Comparison of ENCODE assay signal across 7 mouse cellular contexts in genomic region chr8:70527512-70528181, GRCm38 (mm10). TPM values are rescaled to one million over a fixed set of nuclear protein-coding genes. Genes with fewer than 3 reads are reported as not detected.
DNase-seq lines count a peak whose midpoint lies in the region; ATAC-seq lines count a peak whose summit lies in the region.

Gene Fkbp8, plus strand, starts transcription at chr8:70527724.
Gene Kxd1, minus strand, starts transcription at chr8:70527956.

- peak within 1 kb of the TSS; percentile 90 for H3K27ac ChIP-seq in intestine, embryonic 16.5 days (ENCODE audit: low read length)
- H3K27ac ChIP-seq in midbrain, embryonic 11.5 days (ENCODE audit: low read depth, low read length): peak within 1 kb of the TSS; percentile 77

- under 1% methylated on average over 55 of the region's 61 CpGs for WGBS in intestine, embryonic 16.5 days
- under 1% methylated on average over 61 of the region's 61 CpGs for WGBS in midbrain, embryonic 11.5 days

- H3K4me2 ChIP-seq in intestine, embryonic 16.5 days (ENCODE audit: low read depth, low read length): peak within 1 kb of the TSS; percentile 77
- peak within 1 kb of the TSS; percentile 88 for H3K4me2 ChIP-seq in midbrain, embryonic 11.5 days

- H3K9ac ChIP-seq in intestine, embryonic 16.5 days (ENCODE audit: low read depth, low read length): peak within 1 kb of the TSS; percentile 96
- peak within 1 kb of the TSS; percentile 96 for H3K9ac ChIP-seq in midbrain, embryonic 11.5 days (ENCODE audit: low read length)

- peaks cover 16% of the 10 kb centered on the region for H3K36me3 ChIP-seq in intestine, embryonic 16.5 days (ENCODE audit: control insufficient read depth, insufficient read depth, low read length)
- H3K36me3 ChIP-seq in midbrain, embryonic 11.5 days (ENCODE audit: control insufficient read depth, insufficient read depth, low read length): peaks cover 11% of the 10 kb centered on the region; the same call in 1 of the 2 replicates

- peaks cover 17% of the 10 kb centered on the region for H3K4me1 ChIP-seq in intestine, embryonic 16.5 days (ENCODE audit: control insufficient read depth, insufficient read depth, low read length)
- H3K4me1 ChIP-seq in midbrain, embryonic 11.5 days (ENCODE audit: control insufficient read depth, insufficient read depth, low read length): peaks cover 13% of the 10 kb centered on the region

- peak; percentile 90 for ATAC-seq in intestine, embryonic 16.5 days
- peak; percentile 96 for ATAC-seq in midbrain, embryonic 11.5 days (ENCODE audit: low FRiP score)

- no peaks in the 10 kb centered on the region for H3K9me3 ChIP-seq in intestine, embryonic 16.5 days (ENCODE audit: control insufficient read depth, low read length)
- H3K9me3 ChIP-seq in midbrain, embryonic 11.5 days (ENCODE audit: control insufficient read depth, low read length): no peaks in the 10 kb centered on the region

- intact Hi-C loops in gastrocnemius, postnatal 36 days (cut with DNase I): no loop called here
- intact Hi-C loops in left cerebral cortex, postnatal 36 days (cut with DNase I): no loop called here

- H3K27me3 ChIP-seq in intestine, embryonic 16.5 days (replicated peaks; ENCODE audit: control insufficient read depth, insufficient read depth, low read length): no peaks in the 10 kb centered on the region
- H3K27me3 ChIP-seq in midbrain, embryonic 11.5 days (ENCODE audit: control insufficient read depth, insufficient read depth, low read length): no peaks in the 10 kb centered on the region

- peak within 1 kb of the TSS; percentile 92 for H3K4me3 ChIP-seq in intestine, embryonic 16.5 days (ENCODE audit: low read length)
- peak within 1 kb of the TSS; percentile 87 for H3K4me3 ChIP-seq in midbrain, embryonic 11.5 days (ENCODE audit: low read depth, low read length)

- peak; percentile 98 to 99 for DNase-seq in adrenal gland, adult 18-20 months (ENCODE audit: low spot score in 2 of 2)
- peak; percentile 98 for DNase-seq in embryo, embryonic 11 days
- peak; percentile 95 to 100 for DNase-seq in gastrocnemius, postnatal 36 days
- peak; percentile 99 for DNase-seq in left cerebral cortex, postnatal 36 days (ENCODE audit: low spot score in 2 of 2)
- DNase-seq in midbrain, embryonic 11.5 days (ENCODE audit: low spot score, missing footprints): peak; percentile 100
- DNase-seq in skeletal muscle tissue, adult 2 months (ENCODE audit: low read depth, low spot score): peak; percentile 93

RNA-seq across cellular contexts. Expression of gene Fkbp8, which starts in this region (rescaled TPM):
- 100 to 1,000 TPM; 257 to 332 TPM for total RNA-seq in adrenal gland, adult 18-20 months (2021)
- 100 to 1,000 TPM in 1 of 2 experiments, 10 to 100 TPM in 1; 99.3 to 107 TPM for total RNA-seq in gastrocnemius, postnatal 36 days (2021)
- 320 and 328 TPM in 2 replicates for polyA plus RNA-seq in intestine, embryonic 16.5 days (2015; fragmentation: Nextera tagmentation; extraction: Ambion mirVana)
- total RNA-seq in left cerebral cortex, postnatal 36 days (2021): 100 to 1,000 TPM; 403 to 432 TPM
- polyA plus RNA-seq in midbrain, embryonic 11.5 days (2014; fragmentation: Nextera tagmentation; extraction: Ambion mirVana): 203 and 215 TPM in 2 replicates

RNA-seq across cellular contexts. Expression of gene Kxd1, which starts in this region (rescaled TPM):
- total RNA-seq in adrenal gland, adult 18-20 months (2021): 10 to 100 TPM; 68.1 to 76.3 TPM
- total RNA-seq in gastrocnemius, postnatal 36 days (2021): 10 to 100 TPM; 67.7 to 74.7 TPM
- 65.3 and 67.3 TPM in 2 replicates for polyA plus RNA-seq in intestine, embryonic 16.5 days (2015; fragmentation: Nextera tagmentation; extraction: Ambion mirVana)
- total RNA-seq in left cerebral cortex, postnatal 36 days (2021): 10 to 100 TPM; 45.0 to 49.7 TPM
- polyA plus RNA-seq in midbrain, embryonic 11.5 days (2014; fragmentation: Nextera tagmentation; extraction: Ambion mirVana): 48.0 and 50.0 TPM in 2 replicates

Comparison
In these comparisons a context has a peak if more than half of its experiments do, and no peak if none do; other contexts are left out.
1. Peak in every context shown above with its lines: DNase-seq, ATAC-seq, H3K4me3 ChIP-seq and H3K27ac ChIP-seq.